In genomic region chr5:34266065-34266464, GRCm38 (mm10) we compare ENCODE assay signal across 26 mouse cellular contexts. TPM values are rescaled to one million over a fixed set of nuclear protein-coding genes. Genes with fewer than 3 reads are reported as not detected.
"Had no signal": no experiment of that assay in that cellular context is flagged by ENCODE, and none has a peak within 500 bp of the region (broad histone marks: within the 10 kb centered on the region; RNA-seq: fewer than 3 reads in every experiment).

No protein-coding gene starts in this region.

- H3K4me2 ChIP-seq: kidney, embryonic 15.5 days; limb, embryonic 12.5 days; limb, embryonic 15.5 days; liver, embryonic 11.5 days; lung, embryonic 14.5 days; midbrain, embryonic 13.5 days; neural tube, embryonic 12.5 days; neural tube, embryonic 15.5 days had no signal

- H3K4me3 ChIP-seq: kidney, embryonic 15.5 days; limb, embryonic 12.5 days; limb, embryonic 15.5 days; midbrain, embryonic 13.5 days; neural tube, embryonic 12.5 days; neural tube, embryonic 15.5 days had no signal

- DNase-seq: kidney, adult 8-10 months; kidney, postnatal 10 days; kidney, postnatal 36 days; left cerebral cortex, postnatal 4 days; liver, postnatal 0 days; lung, embryonic 14.5 days; right cerebral cortex, adult 18-20 months; right cerebral cortex, postnatal 14 days; right cerebral cortex, postnatal 4 days; thymus, adult 2 months; thymus, postnatal 14 days; thymus, postnatal 4 days had no signal

- H3K36me3 ChIP-seq: kidney, embryonic 15.5 days; limb, embryonic 12.5 days; limb, embryonic 15.5 days; midbrain, embryonic 13.5 days; neural tube, embryonic 12.5 days; neural tube, embryonic 15.5 days had no signal

- H3K27ac ChIP-seq: kidney, embryonic 15.5 days; limb, embryonic 12.5 days; limb, embryonic 15.5 days; liver, embryonic 14.5 days; macrophage; midbrain, embryonic 13.5 days; neural tube, embryonic 12.5 days; neural tube, embryonic 15.5 days; stomach, postnatal 0 days had no signal

- ATAC-seq: liver, postnatal 0 days; lung, postnatal 0 days; midbrain, embryonic 13.5 days; midbrain, embryonic 16.5 days had no signal

- H3K4me1 ChIP-seq: kidney, embryonic 15.5 days; limb, embryonic 12.5 days; limb, embryonic 15.5 days; midbrain, embryonic 13.5 days; neural tube, embryonic 12.5 days; neural tube, embryonic 15.5 days had no signal

- H3K9ac ChIP-seq: kidney, embryonic 15.5 days; limb, embryonic 12.5 days; limb, embryonic 15.5 days; liver, embryonic 14.5 days; liver, postnatal 0 days; lung, embryonic 14.5 days; midbrain, embryonic 13.5 days; neural tube, embryonic 12.5 days; neural tube, embryonic 15.5 days had no signal

- H3K9me3 ChIP-seq: kidney, embryonic 15.5 days; limb, embryonic 12.5 days; limb, embryonic 15.5 days; midbrain, embryonic 13.5 days; neural tube, embryonic 12.5 days; neural tube, embryonic 15.5 days had no signal

- H3K27me3 ChIP-seq: kidney, embryonic 15.5 days; limb, embryonic 12.5 days; limb, embryonic 15.5 days; midbrain, embryonic 13.5 days; neural tube, embryonic 12.5 days; neural tube, embryonic 15.5 days had no signal

RNA-seq across cellular contexts. Expression of gene Zfyve28, which starts 22.2 kb away (rescaled TPM):
- total RNA-seq: megakaryocyte-erythroid progenitor cell, adult 5-6 weeks had no signal
- polyA plus RNA-seq: liver, embryonic 11.5 days had no signal

RNA-seq across cellular contexts. Expression of gene Cfap99, which starts 22.3 kb away (rescaled TPM):
- total RNA-seq: megakaryocyte-erythroid progenitor cell, adult 5-6 weeks had no signal
- polyA plus RNA-seq: kidney, embryonic 15.5 days; limb, embryonic 12.5 days; limb, embryonic 15.5 days; liver, embryonic 11.5 days; liver, embryonic 14.5 days; liver, postnatal 0 days; lung, embryonic 14.5 days; macrophage; midbrain, embryonic 13.5 days; neural tube, embryonic 12.5 days; neural tube, embryonic 15.5 days; stomach, embryonic 14.5 days; thymus, adult 2 months had no signal
